Mouse (Mus musculus) c-Kit-positive CD71-negative TER-119-negative erythroid progenitor cells, embryonic 14.5 days (primary cell): Measurements from ENCODE around the gene Lmbrd2.
"Not testable (repeated sequence)": the region's sequence is repeated elsewhere in the genome, so short reads cannot be mapped to it uniquely, and the experiment has no call there.

ENCODE experiments used
- DNase-seq: peaks from one replicate; pipeline ENCODE4 v3.0.0-alpha.2; 2013; ENCODE audit warnings: low read depth

Gene Lmbrd2

GRCm38 (mm10) chr15:9134891-9135507 lies 5.4 kb upstream of the Lmbrd2 start:
- DNase-seq = no peak

GRCm38 (mm10) chr15:9139447-9139846 lies 903 bp upstream of the Lmbrd2 start:
- no peak for DNase-seq

DNA sequence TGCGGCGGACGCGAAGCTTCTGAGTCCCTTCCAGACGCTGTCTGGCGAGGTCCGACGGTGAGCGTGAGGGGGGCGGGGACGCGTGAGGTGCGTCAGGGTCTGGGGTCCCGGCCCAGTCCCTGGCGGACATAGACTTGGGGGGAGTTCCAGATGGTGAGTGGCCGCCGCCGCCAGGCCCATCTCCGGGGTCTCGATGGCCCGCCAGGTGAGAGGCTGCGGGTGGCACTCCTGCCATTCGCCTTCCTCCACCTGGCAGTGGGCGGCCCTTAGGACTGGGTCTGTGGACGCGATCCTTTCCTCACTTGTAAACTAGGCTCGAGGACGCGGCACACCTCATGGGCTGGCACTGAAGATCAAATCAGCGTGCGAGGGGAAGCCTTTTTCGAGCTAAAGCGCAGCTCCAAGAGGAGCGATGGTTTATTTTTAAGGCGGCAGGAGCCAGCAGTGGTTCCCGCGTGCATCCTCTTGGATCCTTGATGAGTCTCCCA lies 378 bp downstream of the Lmbrd2 start:
- no peak for DNase-seq

DNA sequence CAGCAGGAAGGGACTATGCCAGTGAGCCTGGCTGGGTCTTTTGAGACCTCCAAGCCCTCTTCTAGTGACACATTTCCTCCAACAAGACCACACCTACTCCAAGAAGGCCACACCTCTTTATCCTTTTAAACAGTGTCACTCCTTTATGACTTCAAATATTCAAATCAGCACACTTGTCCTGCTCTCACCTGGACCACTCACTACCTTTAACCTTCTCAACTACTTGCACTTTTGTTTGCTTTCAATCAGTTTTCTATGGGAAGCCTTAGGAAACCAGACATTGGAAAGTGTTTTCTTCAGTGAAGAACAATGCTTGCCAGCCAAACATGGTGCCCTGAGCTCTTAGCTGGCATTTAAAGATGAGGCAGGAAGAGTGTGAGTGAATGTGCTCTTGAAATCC lies 15.0 kb downstream of the Lmbrd2 start, which contains the start of gene Skp2:
Gene Skp2 (minus strand): TSS at position 101 of the 400 bp plus-strand sequence.
- no peak for DNase-seq

DNA sequence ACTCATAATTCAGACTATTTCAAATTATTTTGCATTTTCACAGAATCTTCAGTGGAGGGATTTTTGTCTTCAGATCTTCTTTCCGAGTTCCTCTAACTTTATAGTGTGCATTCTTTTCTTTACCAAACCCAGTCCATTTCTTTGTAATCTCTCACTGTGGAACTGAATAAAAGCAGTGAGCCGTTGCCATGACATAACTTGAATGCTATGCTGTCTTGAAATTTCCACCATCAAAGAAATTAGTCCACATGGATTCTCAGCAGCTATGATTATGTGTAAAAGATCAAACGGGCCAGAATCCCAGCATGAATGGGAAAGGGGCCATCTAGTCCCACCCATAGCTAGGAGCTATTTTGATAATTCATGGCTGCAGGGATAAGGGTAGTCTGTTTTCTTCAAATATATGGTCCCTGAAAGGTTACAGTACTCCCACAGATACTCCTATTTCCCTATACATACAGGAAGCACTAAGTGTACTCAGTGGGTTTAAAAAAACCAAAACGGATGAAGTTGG lies 22.3 kb downstream of the Lmbrd2 start:
- no peak for DNase-seq

DNA sequence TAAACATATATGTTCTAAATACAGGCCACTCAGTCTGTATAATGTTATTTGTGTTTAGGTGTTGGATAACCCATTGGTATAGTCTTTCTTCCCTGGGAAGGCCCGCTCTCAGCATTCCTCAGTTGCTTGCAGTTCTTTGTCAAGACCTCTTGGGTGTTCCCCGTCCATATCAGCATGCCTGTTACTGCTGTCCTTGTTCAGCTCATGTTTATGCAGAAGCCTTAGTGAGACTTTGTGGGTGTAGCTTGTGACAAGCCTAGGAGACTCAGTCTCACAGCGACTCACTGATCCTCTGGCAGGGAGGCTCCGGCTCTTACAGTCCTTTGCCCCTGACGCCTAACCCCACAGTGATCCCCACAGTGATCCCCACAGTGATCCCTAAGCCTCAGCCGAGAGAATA lies 23.8 kb downstream of the Lmbrd2 start:
- no peak for DNase-seq

DNA sequence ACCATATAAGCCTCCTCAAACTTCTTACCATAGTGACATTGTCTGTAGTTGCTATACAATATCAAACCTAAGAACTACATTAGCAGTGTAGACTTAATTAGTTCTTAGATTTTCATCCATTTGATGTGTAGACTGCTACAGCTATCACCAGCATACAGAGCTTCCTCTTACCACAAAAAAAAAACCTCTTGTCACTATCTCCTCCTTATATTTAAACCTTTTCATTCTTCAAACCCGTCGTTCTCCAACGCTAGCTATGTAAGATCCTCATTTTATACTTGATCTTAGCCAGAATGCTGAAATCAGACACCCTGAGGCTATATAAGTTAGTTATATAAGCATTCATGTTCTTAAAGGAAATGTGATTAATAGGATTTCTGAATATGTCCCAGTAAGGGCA lies 36.7 kb downstream of the Lmbrd2 start:
- DNase-seq = no peak

GRCm38 (mm10) chr15:9183995-9184394 lies 43.6 kb downstream of the Lmbrd2 start:
- no peak for DNase-seq

- DNase-seq = no peak
These were observed 49.4 kb downstream of the Lmbrd2 start for GRCm38 (mm10) chr15:9189796-9190195.

GRCm38 (mm10) chr15:9192685-9193084 lies 52.3 kb downstream of the Lmbrd2 start:
- not testable (repeated sequence) for DNase-seq

- no peak for DNase-seq
These were observed 58.1 kb downstream of the Lmbrd2 start for GRCm38 (mm10) chr15:9198421-9198820.

GRCm38 (mm10) chr15:9211891-9212290 lies 71.5 kb downstream of the Lmbrd2 start:
- no peak for DNase-seq

GRCm38 (mm10) chr15:9213026-9213425 lies 72.7 kb downstream of the Lmbrd2 start:
- DNase-seq = not testable (repeated sequence)

- DNase-seq = not testable (repeated sequence)
These were observed 73.1 kb downstream of the Lmbrd2 start for GRCm38 (mm10) chr15:9213431-9213830.

- DNase-seq = no peak
These were observed 76.1 kb downstream of the Lmbrd2 start for GRCm38 (mm10) chr15:9216446-9216845.

DNA sequence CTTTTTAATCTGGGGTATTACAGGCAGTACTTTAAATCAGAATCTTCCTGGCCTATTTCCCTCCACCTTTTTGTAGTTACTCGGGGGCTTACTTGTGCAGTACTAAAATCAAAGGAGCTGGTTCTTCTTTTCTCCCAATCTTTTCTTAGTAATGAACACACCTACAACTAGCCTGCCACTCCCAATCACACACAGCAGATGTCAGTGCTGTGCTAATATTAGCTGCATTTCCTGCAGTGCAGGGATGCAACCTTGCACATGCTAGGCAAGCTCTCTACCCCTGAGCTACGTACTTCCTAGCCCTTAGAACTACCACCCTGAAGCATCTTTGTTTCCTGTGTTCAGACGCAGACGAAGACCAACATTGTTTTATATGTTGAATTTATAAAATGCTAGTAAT lies 90.6 kb downstream of the Lmbrd2 start:
- DNase-seq = not testable (repeated sequence)

GRCm38 (mm10) chr15:9246345-9246744 lies 106.0 kb downstream of the Lmbrd2 start:
- no peak for DNase-seq
